Mouse (Mus musculus): ENCODE data around the gene Taf8. TPM values are rescaled to one million over a fixed set of nuclear protein-coding genes. Genes with fewer than 3 reads are reported as not detected.

Gene Taf8
- polyA plus RNA-seq, 1 experiment from 2014 or later = 21.5 TPM

DNA sequence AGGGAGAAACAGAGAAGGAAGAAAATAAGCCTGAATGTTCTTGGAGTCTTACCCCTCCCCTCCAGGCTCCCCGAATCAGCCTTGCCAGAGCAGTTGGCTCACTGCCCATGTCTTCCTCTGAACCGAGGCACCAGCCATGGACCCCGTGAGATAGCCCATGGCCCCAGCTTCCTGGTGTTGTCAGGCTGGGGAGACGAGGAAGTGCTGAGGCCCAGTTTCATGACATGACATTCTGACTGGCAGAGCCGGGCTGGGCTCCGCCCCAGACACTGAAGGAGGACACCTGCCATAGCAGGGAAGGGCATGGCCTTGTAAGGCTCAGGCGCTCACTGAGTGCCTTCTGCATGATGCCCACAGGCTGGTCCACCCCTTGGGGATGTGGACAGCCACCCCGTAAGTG, 47.4 kb downstream of the Taf8 start:
- 43% methylated on average over 8 of the region's 8 CpGs for WGBS
- Histone ChIP-seq H3K27me3 (replicated peaks; ENCODE audit: control insufficient read depth, insufficient read depth, low read length) (no peaks in the 10 kb centered on the region), H3K9me3 (ENCODE audit: control insufficient read depth, low read length) (no peaks in the 10 kb centered on the region), H3K36me3 (ENCODE audit: control insufficient read depth, insufficient read depth, low read length) (no peaks in the 10 kb centered on the region), H3K27ac (ENCODE audit: low read depth) (no peak overlapping the region), H3K4me2 (ENCODE audit: low read length) (no peak overlapping the region), H3K4me3 (ENCODE audit: low read depth, low read length) (no peak overlapping the region), H3K9ac (ENCODE audit: low read length) (no peak overlapping the region), H3K4me1 (replicated peaks; ENCODE audit: control insufficient read depth, insufficient read depth, low read length) (peaks cover 12% of the 10 kb centered on the region)
- DNase-seq (ENCODE audit: low spot score) = no peak
- ATAC-seq (replicated peaks; ENCODE audit: low FRiP score, low TSS enrichment, low read depth) = no peak

DNA sequence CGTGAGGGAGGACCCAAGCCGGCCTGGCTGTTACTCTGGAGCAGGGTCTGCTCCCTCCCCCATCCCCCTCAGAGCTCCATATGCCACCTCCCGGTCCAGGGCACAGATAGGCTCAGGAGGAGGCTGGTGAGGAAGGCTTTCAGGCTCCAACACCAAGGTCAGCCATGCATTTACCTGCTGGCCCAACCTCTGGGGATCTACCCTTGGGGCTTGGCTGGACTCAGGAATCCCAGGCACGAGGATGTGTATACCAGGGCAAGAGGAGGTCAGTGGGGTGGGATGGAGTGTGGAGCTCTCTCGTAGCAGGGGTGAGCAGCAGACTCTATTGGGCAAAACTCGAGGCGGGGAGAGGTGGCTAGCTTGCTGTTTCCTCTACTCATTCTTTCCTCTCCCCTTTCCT, 49.2 kb downstream of the Taf8 start:
- Histone ChIP-seq H3K9ac (ENCODE audit: low read length) (no peak overlapping the region), H3K4me1 (replicated peaks; ENCODE audit: control insufficient read depth, insufficient read depth, low read length) (peaks cover 29% of the 10 kb centered on the region), H3K4me2 (ENCODE audit: low read length) (no peak overlapping the region), H3K27ac (ENCODE audit: low read depth) (no peak overlapping the region), H3K4me3 (ENCODE audit: low read depth, low read length) (no peak overlapping the region), H3K36me3 (ENCODE audit: control insufficient read depth, insufficient read depth, low read length) (no peaks in the 10 kb centered on the region), H3K27me3 (replicated peaks; ENCODE audit: control insufficient read depth, insufficient read depth, low read length) (no peaks in the 10 kb centered on the region), H3K9me3 (ENCODE audit: control insufficient read depth, low read length) (no peaks in the 10 kb centered on the region)
- DNase-seq (ENCODE audit: low spot score) = no peak
- 32% methylated on average over 7 of the region's 7 CpGs for WGBS
- no peak for ATAC-seq (replicated peaks; ENCODE audit: low FRiP score, low TSS enrichment, low read depth)

DNA sequence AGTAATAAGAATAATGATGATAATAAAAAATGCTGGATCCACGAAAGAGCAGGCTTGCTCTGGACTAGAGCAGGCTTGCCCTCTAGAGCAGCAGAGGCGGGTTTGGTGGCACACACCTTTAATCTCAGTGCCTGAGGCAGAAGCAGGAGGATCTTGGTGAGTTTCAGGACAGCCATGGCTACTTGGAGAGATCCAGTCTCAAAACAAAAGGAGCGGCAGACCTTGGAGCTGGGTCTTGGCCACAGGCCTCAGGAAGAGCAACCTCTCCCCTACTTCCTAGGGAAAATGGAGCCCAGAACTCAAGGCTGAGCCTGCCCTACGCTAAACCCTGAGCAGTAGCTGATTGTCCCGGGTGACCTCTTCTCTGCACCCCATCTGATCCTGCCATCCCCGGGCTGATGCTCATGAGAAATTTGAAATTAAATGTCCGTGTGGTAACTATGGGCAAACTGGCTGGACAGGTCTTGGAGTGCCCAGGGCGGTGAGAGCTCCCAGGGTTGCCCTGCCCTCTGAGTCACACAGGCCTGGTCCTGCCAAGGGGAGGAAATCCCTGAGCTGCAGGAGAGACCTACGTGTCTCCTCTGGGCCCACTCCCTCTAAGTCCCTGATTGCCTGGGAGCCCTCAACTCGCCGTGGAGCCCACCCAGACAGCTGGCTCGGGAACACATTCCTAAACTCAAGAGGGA, 51.1 kb downstream of the Taf8 start:
- H3K36me3 ChIP-seq (ENCODE audit: control insufficient read depth, insufficient read depth, low read length) = no peaks in the 10 kb centered on the region
- H3K9ac ChIP-seq (ENCODE audit: low read length) = no peak overlapping the region
- 64% methylated on average over 12 of the region's 12 CpGs for WGBS
- 0 out of 2 replicates have a peak, but pooled peaks have one; percentile 24 for ATAC-seq (replicated peaks; ENCODE audit: low FRiP score, low TSS enrichment, low read depth)
- H3K4me2 ChIP-seq (ENCODE audit: low read length) = no peak overlapping the region
- DNase-seq (ENCODE audit: low spot score) = no peak
- no peak overlapping the region for H3K4me3 ChIP-seq (ENCODE audit: low read depth, low read length)
- H3K27me3 ChIP-seq (replicated peaks; ENCODE audit: control insufficient read depth, insufficient read depth, low read length) = no peaks in the 10 kb centered on the region
- peaks cover 30% of the 10 kb centered on the region for H3K4me1 ChIP-seq (replicated peaks; ENCODE audit: control insufficient read depth, insufficient read depth, low read length)
- H3K9me3 ChIP-seq (ENCODE audit: control insufficient read depth, low read length) = no peaks in the 10 kb centered on the region
- no peak overlapping the region for H3K27ac ChIP-seq (ENCODE audit: low read depth)

DNA sequence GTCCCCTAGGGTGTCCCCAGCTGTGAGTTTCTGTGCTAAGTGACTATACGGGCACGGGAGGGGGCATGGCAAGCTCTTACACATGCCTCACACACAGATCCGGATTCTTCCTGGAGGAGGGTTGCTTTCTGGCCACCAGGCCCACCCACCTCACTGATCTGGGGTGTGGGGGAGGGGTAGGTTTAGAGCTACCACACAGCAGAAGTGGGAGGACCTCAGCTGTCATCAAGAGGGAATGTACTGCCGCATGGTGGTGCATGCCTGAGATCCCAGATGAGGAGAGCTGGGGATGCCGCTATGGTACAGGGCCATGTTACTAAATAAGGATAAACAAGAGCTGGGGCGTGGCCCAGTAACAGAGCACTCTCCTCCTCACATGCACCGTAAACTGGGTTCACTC, 51.9 kb downstream of the Taf8 start:
- Histone ChIP-seq H3K9me3 (ENCODE audit: control insufficient read depth, low read length) (no peaks in the 10 kb centered on the region), H3K36me3 (ENCODE audit: control insufficient read depth, insufficient read depth, low read length) (no peaks in the 10 kb centered on the region), H3K4me1 (replicated peaks; ENCODE audit: control insufficient read depth, insufficient read depth, low read length) (peaks cover 34% of the 10 kb centered on the region), H3K9ac (ENCODE audit: low read length) (no peak overlapping the region), H3K4me2 (ENCODE audit: low read length) (no peak overlapping the region), H3K27ac (ENCODE audit: low read depth) (no peak overlapping the region), H3K27me3 (replicated peaks; ENCODE audit: control insufficient read depth, insufficient read depth, low read length) (no peaks in the 10 kb centered on the region), H3K4me3 (ENCODE audit: low read depth, low read length) (no peak overlapping the region)
- DNase-seq (ENCODE audit: low spot score) (no peak), ATAC-seq (replicated peaks; ENCODE audit: low FRiP score, low TSS enrichment, low read depth) (peak; percentile 37)
- 24% methylated on average over 7 of the region's 7 CpGs for WGBS

DNA sequence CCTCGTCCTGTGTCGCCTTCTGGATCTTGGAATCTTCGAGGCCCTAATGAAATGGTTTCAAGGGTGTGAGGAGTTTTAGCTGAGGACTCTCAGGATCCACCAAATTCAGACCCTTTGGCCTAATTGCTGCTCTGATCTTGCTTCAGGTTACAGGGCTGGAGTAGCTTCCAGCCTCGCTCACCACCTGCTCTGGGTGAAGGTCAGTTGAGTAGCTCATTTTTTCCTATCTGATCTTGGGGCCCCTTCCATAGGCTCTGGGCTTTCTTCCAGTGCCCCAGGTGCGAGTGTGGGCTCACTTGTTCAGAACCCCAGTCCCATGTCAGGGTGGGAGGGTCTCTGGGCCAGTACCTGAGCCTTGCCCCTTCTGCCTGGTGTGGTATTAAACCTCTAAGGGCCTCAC, 52.7 kb downstream of the Taf8 start:
- WGBS = 68% methylated on average over 5 of the region's 5 CpGs
- no peak overlapping the region for H3K9ac ChIP-seq (ENCODE audit: low read length)
- ATAC-seq (replicated peaks; ENCODE audit: low FRiP score, low TSS enrichment, low read depth) = no peak

DNA sequence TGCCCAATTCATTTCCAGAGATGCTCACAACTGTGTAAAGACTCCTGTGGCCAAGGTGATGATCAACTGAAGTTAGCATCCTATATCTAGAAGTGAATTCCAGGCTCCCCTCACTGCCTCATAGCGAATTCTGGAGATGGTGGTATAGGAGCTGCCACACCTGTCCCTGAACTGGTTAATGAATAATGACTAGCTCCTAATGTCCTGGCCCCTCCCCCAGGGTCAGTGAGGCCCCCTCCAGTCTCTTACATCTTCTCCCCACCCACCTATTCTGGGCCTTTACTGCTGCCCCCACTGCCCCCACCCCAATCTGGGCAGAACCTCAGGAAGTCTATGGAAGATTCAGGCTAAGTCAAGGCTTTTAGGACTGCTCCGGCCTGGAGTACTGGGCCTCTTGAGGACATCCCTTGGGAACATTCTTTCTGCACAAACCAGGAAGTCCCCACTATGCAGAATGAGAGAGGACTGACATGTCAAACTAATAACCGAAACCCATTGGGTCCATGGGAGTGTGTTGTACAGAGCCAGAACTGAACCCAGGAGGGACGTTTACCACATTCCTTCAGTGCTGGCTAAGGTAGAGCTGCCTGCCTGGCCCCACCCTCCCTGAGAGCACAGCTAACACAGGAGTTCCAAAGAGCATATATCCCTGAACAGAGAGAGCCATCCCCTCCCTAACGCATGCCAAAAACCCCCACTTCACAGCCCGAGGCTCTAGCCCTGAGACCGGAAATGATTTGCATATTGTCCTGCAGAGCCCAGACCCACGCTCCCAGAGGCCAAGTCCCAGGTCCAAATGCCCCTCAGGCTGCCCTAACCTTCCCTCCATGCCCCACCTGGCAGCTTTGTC, 53.3 kb downstream of the Taf8 start:
- DNase-seq (ENCODE audit: low spot score) = no peak
- Histone ChIP-seq H3K4me1 (replicated peaks; ENCODE audit: control insufficient read depth, insufficient read depth, low read length) (peaks cover 34% of the 10 kb centered on the region), H3K27me3 (replicated peaks; ENCODE audit: control insufficient read depth, insufficient read depth, low read length) (no peaks in the 10 kb centered on the region), H3K9ac (ENCODE audit: low read length) (no peak overlapping the region), H3K36me3 (ENCODE audit: control insufficient read depth, insufficient read depth, low read length) (no peaks in the 10 kb centered on the region), H3K4me3 (ENCODE audit: low read depth, low read length) (no peak overlapping the region), H3K9me3 (ENCODE audit: control insufficient read depth, low read length) (no peaks in the 10 kb centered on the region), H3K27ac (ENCODE audit: low read depth) (peak overlapping the region; percentile 67), H3K4me2 (ENCODE audit: low read length) (0 out of 2 replicates have a peak overlapping the region, but pooled peaks have one; percentile 15)
- ATAC-seq (replicated peaks; ENCODE audit: low FRiP score, low TSS enrichment, low read depth) = peak; percentile 18; the same call in 1 of the 2 replicates
- 33% methylated on average over 8 of the region's 8 CpGs for WGBS

More for the DNA sequence above, 52.7 kb downstream of the Taf8 start:
- Histone ChIP-seq H3K27ac (ENCODE audit: low read depth) (peak overlapping the region; percentile 67), H3K9me3 (ENCODE audit: control insufficient read depth, low read length) (no peaks in the 10 kb centered on the region), H3K36me3 (ENCODE audit: control insufficient read depth, insufficient read depth, low read length) (no peaks in the 10 kb centered on the region), H3K27me3 (replicated peaks; ENCODE audit: control insufficient read depth, insufficient read depth, low read length) (no peaks in the 10 kb centered on the region), H3K4me3 (ENCODE audit: low read depth, low read length) (no peak overlapping the region), H3K4me2 (ENCODE audit: low read length) (0 out of 2 replicates have a peak overlapping the region, but pooled peaks have one; percentile 15), H3K4me1 (replicated peaks; ENCODE audit: control insufficient read depth, insufficient read depth, low read length) (peaks cover 34% of the 10 kb centered on the region)
- DNase-seq (ENCODE audit: low spot score) = no peak

DNA sequence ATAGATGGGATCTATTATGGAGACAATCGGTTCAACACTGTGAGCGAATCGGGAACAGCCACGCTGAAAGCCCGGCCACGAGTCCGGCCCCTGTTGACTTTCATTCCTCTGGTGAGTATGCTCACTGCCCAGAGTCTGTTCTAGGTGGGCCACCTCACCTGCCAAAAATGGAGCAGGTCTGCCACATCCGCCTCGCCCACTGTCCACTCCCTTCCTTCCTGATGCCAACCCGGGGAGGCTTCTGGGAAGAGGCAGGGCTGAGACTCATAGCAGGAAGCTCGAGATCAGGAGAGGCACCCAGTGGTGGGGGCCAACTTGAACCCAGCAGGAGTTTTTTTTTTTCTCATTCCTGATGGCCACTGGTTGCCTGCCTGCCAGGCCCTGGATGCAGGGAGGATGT, 55.5 kb downstream of the Taf8 start:
- H3K36me3 ChIP-seq (ENCODE audit: control insufficient read depth, insufficient read depth, low read length) = no peaks in the 10 kb centered on the region
- H3K9me3 ChIP-seq (ENCODE audit: control insufficient read depth, low read length) = no peaks in the 10 kb centered on the region
- no peak overlapping the region for H3K4me2 ChIP-seq (ENCODE audit: low read length)
- 86% methylated on average over 11 of the region's 11 CpGs for WGBS
- no peak overlapping the region for H3K27ac ChIP-seq (ENCODE audit: low read depth)
- DNase-seq (ENCODE audit: low spot score) = no peak
- no peak overlapping the region for H3K9ac ChIP-seq (ENCODE audit: low read length)
- no peak for ATAC-seq (replicated peaks; ENCODE audit: low FRiP score, low TSS enrichment, low read depth)
- peaks cover 37% of the 10 kb centered on the region for H3K4me1 ChIP-seq (replicated peaks; ENCODE audit: control insufficient read depth, insufficient read depth, low read length)
- H3K27me3 ChIP-seq (replicated peaks; ENCODE audit: control insufficient read depth, insufficient read depth, low read length) = no peaks in the 10 kb centered on the region
- H3K4me3 ChIP-seq (ENCODE audit: low read depth, low read length) = no peak overlapping the region

DNA sequence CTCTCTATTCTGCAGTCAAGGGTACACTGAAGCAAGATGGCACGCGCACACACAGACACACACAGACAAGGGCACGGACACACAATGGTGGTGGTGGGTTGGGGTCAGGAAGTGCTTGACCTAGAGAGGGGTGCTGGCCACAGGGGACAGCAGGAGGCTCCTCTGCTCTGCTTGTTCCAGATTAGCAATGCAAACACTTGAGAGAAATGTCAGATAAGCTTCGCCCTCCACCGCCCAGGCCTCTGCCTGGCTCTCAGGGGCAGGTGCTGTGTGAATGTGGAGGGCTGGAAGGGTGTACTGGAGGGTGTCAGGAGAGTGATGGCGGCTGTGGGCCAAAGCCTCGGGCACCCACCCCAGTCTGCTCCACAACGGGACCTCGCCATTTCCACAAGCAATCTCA, 56.1 kb downstream of the Taf8 start:
- DNase-seq (ENCODE audit: low spot score) (no peak), ATAC-seq (replicated peaks; ENCODE audit: low FRiP score, low TSS enrichment, low read depth) (no peak)
- 63% methylated on average over 9 of the region's 9 CpGs for WGBS
- no peak overlapping the region for H3K4me3 ChIP-seq (ENCODE audit: low read depth, low read length)
- no peaks in the 10 kb centered on the region for H3K27me3 ChIP-seq (replicated peaks; ENCODE audit: control insufficient read depth, insufficient read depth, low read length)
- H3K36me3 ChIP-seq (ENCODE audit: control insufficient read depth, insufficient read depth, low read length) = no peaks in the 10 kb centered on the region
- no peak overlapping the region for H3K4me2 ChIP-seq (ENCODE audit: low read length)
- no peak overlapping the region for H3K9ac ChIP-seq (ENCODE audit: low read length)
- no peaks in the 10 kb centered on the region for H3K9me3 ChIP-seq (ENCODE audit: control insufficient read depth, low read length)
- no peak overlapping the region for H3K27ac ChIP-seq (ENCODE audit: low read depth)
- peaks cover 36% of the 10 kb centered on the region for H3K4me1 ChIP-seq (replicated peaks; ENCODE audit: control insufficient read depth, insufficient read depth, low read length)
